Mouse (Mus musculus): ENCODE data around the gene Atf6.

- no peak for TF ChIP-seq EP300 (IDR thresholded peaks at IDR 0.05; ENCODE audit: low read depth)
- no peak for TF ChIP-seq CTCF (IDR thresholded peaks at IDR 0.05; ENCODE audit: low read depth)
Measured at GRCm38 (mm10) chr1:170746523-170746922, 121.0 kb downstream of the Atf6 start.
